Comparison of ENCODE assay signal across 17 mouse cellular contexts in genomic region chr12:89211608-89212007, GRCm38 (mm10).
DNase-seq lines count a peak whose midpoint lies in the region; TF ChIP-seq lines count a peak whose summit lies in the region.
"Had no signal": no experiment of that assay in that cellular context is flagged by ENCODE, and none has a peak within 500 bp of the region (broad histone marks: within the 10 kb centered on the region; RNA-seq: fewer than 3 reads in every experiment).

No protein-coding gene starts in this region.

- DNase-seq in heart, adult 2 months = no peak
- no peak for DNase-seq in heart, adult 18-20 months
- DNase-seq in layer of hippocampus, adult 2 months (ENCODE audit: low spot score in 2 of 2) = no peak
- no peak for DNase-seq in layer of hippocampus, adult 11-12 months (ENCODE audit: low spot score)
- peak; percentile 18 for DNase-seq in Muller cell, postnatal 12 days (ENCODE audit: inconsistent ontology term)
- peak; percentile 1 for DNase-seq in lung, postnatal 25 days (ENCODE audit: low spot score)
- DNase-seq in ovary, postnatal 10 days (ENCODE audit: low spot score) = no peak
- no peak for DNase-seq in gastrocnemius, postnatal 4 days (ENCODE audit: low spot score in 2 of 2)
- DNase-seq: adrenal gland, adult 8-10 months; cerebellum, adult 9-11 months; gastrocnemius, postnatal 36 days; thymus, adult 2 months had no signal

- H3K9ac ChIP-seq in heart, adult 2 months (ENCODE audit: low read depth, low read length) = no peak overlapping the region
- H3K9ac ChIP-seq: embryonic facial prominence, embryonic 13.5 days; hindbrain, embryonic 13.5 days; midbrain, embryonic 13.5 days had no signal

- H3K4me3 ChIP-seq in heart, adult 2 months = no peak overlapping the region
- no peak overlapping the region for H3K4me3 ChIP-seq in layer of hippocampus, adult 2 months
- H3K4me3 ChIP-seq: embryonic facial prominence, embryonic 13.5 days; hindbrain, embryonic 13.5 days; midbrain, embryonic 13.5 days had no signal

- H3K27ac ChIP-seq in heart, adult 2 months = no peak overlapping the region
- no peak overlapping the region for H3K27ac ChIP-seq in layer of hippocampus, adult 2 months
- H3K27ac ChIP-seq: embryonic facial prominence, embryonic 13.5 days; hindbrain, embryonic 13.5 days; macrophage; midbrain, embryonic 13.5 days had no signal

- no peaks in the 10 kb centered on the region for H3K79me2 ChIP-seq in heart, adult 2 months (replicated peaks; ENCODE audit: control insufficient read depth, insufficient read depth, low read length)

- no peak for TF ChIP-seq EP300 in heart, adult 2 months (IDR thresholded peaks at IDR 0.05; ENCODE audit: insufficient read depth, low read depth, low read length)

- peak; percentile 46 for TF ChIP-seq CTCF in heart, adult 2 months (IDR thresholded peaks at IDR 0.05)
- peak; percentile 67 for TF ChIP-seq CTCF in layer of hippocampus, adult 2 months (conservative IDR thresholded peaks at IDR 0.05)

- intact Hi-C loops in heart, adult 2 months (cut with DNase I) = loop anchor here (5.0 kb wide), 1 partner anchor 219 kb away; no protein-coding TSS in a partner anchor

- no peak for TF ChIP-seq POLR2A in heart, adult 2 months (IDR thresholded peaks at IDR 0.05; ENCODE audit: insufficient read depth, low read depth, low read length)

- H3K27me3 ChIP-seq in heart, adult 2 months (ENCODE audit: control insufficient read depth, insufficient read depth, low read length) = no peaks in the 10 kb centered on the region
- H3K27me3 ChIP-seq: embryonic facial prominence, embryonic 13.5 days; hindbrain, embryonic 13.5 days; midbrain, embryonic 13.5 days had no signal

- no peaks in the 10 kb centered on the region for H3K4me1 ChIP-seq in heart, adult 2 months (ENCODE audit: control insufficient read depth, insufficient read depth, low read length)
- H3K4me1 ChIP-seq: embryonic facial prominence, embryonic 13.5 days had no signal

- WGBS in heart, adult 2 months = 17% methylated on average over 2 of the region's 2 CpGs

- no peaks in the 10 kb centered on the region for H3K36me3 ChIP-seq in heart, adult 2 months (ENCODE audit: control insufficient read depth, insufficient read depth, low read length)
- H3K36me3 ChIP-seq: embryonic facial prominence, embryonic 13.5 days; G1E; hindbrain, embryonic 13.5 days; midbrain, embryonic 13.5 days had no signal

Comparison
In these comparisons a context has a peak if more than half of its experiments do, and no peak if none do; other contexts are left out.
1. DNase-seq: peak in Muller cell, postnatal 12 days (single experiment) and lung, postnatal 25 days (single experiment); none in heart, adult 2 months (0 of 2), heart, adult 18-20 months (0 of 2), layer of hippocampus, adult 2 months (0 of 2), layer of hippocampus, adult 11-12 months (single experiment), ovary, postnatal 10 days (single experiment) and gastrocnemius, postnatal 4 days (0 of 2).